Mouse (Mus musculus): ENCODE results near the gene Abl2.
"Not testable (repeated sequence)": the region's sequence is repeated elsewhere in the genome, so short reads cannot be mapped to it uniquely, and the experiment has no call there.

Abl2 gene

DNA sequence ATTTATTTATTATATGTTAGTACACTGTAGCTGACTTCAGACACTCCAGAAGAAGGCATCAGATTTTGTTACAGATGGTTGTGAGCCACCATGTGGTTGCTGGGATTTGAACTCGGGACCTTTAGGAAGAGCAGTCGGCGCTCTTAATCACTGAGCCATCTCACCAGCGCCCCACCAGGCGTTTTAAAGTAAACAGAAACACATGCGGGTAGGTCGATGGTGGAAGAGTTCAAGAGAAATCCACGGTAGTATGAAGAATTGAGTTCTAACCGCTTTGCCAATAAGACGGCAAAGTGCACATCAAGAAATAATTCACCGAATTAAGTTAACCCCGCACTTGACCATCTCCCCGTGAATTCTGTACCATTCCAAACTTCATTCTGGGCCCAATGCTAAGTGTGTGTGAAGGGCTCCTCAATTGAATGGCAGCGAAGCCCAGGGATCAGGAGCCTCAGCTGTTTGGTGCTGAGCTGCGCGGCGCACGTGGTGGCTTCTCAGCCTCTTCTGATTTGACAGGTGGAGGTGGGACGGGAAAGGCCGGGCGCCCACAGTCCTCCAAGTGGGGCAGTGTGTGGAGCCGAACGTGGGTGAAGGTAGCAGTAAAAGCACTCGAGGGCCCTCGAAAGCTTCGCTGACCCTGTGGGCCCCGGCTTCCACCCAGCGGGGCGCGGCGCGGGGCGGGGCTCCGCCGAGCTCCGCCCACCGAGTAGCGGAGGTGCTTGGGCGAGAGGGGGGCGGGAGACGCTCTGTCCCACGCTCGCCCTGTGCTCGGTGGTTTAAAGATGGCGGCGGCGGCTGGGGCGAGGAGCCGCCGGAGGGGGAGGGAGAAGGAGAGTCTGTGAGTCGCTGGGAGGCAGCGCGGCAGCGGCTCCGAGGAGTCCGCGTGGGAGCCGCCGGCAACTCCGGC, at the start of gene Abl2:
Gene Abl2, plus strand, starts transcription at position 763 of the 907 bp plus-strand sequence.
- DNase-seq (ENCODE audit: low spot score), result peak; percentile 78

DNA sequence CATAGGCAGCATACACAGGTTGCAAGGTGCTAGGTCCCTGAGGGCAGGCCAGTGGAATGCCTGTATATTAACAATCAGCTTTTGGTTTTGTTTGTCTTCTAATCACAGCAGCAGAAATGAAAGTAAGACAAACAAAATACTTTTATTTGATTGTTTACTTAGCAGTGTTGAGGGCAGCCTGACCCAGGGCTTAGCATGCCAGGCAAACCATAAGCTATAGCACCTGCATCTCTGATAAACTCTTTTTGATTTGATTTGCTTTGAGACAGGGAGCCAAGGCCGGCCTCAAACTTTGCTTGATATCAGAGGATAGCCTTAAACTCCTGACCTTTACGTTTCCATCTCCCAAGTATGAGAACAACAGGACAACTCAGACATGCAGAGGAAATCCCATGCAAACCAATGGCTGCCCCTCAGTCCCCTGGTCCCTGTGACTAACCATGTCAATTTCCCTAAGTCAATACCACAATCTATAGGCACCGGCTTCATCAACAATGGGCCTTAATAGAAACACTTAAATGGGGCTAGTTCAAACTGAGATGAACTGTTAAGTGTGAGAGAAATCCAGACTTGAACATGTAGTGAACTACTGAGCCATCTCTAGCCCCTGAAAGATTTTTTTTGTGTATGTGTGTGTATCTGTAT, 38.3 kb upstream of the Abl2 start:
- no peak for DNase-seq (ENCODE audit: low spot score)

DNA sequence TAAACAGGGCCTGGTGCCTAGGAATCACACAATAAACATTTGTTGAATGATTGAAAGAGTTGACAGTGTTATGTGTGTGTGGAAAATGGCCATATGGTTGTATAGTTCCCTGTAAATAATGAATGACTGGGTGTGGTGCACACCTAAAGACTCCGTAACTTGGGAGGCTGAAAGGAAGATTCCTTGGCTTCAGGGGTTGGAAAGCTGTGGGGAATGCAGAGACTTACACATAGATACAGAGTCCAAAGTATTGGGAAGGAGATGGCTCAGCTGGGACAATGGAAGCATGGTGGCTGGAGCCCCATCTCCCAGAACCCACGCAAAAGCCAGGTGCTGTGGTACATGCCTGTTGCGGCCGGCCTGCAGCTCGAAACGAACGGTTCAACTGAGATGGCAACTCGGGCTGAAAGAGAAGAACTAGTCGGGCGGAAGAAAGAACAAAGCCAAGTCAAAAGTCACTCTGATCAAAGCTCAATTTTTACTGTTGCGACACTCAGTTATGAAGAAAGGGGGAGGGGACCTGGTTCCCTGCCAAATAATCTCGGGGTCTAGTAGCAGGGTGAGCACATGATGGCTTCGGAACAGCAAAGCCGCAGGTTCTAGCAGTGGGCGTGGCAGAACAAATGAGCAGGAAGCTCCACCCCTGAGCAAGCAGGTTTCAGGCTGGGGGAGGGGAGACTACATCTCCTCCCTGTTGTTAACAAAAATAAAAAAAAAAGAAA, 36.6 kb upstream of the Abl2 start:
- peak; percentile 15 for DNase-seq (ENCODE audit: low spot score)

DNA sequence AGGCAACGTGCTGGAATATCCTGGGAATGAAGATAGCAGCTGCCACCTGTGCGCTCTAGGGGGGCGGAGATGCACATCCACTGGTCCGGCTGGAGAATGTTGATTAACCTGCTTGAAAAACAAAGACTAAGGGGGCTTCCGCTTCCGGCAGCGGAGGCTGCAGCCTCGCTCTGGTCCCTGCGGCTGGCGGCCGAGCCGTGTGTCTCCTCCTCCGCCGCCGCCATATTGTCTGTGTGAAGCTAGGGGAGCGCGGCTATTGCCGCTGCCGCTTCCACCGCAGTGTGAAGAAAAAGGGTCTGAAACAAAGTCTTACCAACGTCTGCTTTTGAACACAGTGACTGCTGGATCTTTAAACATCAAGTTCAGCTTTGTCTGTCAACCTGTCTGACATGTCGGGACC, 34.7 kb upstream of the Abl2 start, which contains the start of gene Gm10031:
Gene Gm10031, plus strand, starts transcription at position 171 of the 400 bp plus-strand sequence.
- DNase-seq (ENCODE audit: low spot score), result not testable (repeated sequence)

DNA sequence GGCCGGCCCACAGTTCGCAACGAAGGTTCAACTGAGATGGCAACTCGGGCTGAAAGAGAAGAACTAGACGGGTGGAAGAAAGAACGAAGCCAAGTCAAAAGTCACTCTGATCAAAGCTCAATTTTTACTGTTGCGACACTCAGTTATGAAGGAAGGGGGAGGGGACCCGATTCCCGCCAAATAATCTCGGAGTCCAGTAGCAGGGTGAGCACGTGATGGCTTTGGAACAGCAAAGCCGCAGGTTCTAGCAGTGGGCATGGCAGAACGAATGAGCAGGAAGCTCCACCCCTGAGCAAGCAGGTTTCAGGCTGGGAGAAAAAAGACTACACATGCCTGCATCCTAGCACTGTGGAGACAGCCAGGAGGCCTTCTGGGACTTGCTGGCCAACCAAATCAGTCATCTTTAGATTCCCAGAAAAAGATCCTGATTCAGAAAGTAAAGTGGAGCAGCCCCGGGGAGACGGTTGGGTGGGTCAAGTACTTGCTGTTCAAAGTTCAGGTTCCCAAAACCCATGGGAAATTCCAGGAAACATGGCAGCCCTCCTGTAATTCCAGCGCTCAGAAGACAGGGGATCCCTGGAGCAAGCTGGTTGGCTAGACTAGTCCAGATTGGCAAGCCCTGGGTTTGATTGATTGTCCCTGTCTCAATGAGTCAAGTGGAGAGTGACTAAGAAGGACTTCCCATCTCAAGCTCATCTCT, 26.0 kb upstream of the Abl2 start:
- DNase-seq (ENCODE audit: low spot score), result not testable (repeated sequence)

DNA sequence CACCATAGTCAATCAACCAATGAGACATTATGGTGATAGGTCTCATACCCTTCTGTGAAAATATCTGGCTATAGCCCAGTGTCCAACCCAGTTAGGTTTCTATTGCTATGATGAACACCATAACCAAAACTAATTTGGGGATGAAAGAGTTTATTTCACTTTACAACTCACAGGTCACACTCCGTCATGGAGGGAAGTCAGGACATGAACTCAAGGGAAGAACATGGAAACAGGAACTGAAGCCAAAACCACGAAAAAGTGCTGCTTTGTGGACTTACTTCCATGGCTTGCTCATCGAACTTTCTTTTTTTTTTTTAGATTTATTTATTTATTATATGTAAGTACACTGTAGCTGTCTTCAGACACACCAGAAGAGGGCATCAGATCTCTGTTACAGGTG, 25.1 kb upstream of the Abl2 start:
- no peak for DNase-seq (ENCODE audit: low spot score)

DNA sequence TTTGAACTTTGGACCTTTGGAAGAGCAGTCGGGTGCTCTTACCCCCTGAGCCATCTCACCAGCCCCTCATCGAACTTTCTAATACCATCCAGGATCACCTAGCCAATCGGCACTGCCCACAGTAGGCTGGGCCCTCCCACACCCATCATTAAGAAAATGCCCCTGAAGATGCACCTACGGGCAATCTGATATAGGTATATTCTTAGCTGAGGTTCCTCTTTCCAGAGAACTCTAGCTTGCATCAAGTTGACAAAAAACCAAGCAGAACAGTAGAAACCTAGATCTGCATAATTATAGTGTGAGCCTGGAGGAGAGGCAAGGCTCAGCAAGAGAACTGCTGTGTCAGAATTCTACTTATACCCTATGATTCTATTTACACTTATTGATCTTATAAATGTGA, 24.7 kb upstream of the Abl2 start:
- DNase-seq (ENCODE audit: low spot score), result no peak

DNA sequence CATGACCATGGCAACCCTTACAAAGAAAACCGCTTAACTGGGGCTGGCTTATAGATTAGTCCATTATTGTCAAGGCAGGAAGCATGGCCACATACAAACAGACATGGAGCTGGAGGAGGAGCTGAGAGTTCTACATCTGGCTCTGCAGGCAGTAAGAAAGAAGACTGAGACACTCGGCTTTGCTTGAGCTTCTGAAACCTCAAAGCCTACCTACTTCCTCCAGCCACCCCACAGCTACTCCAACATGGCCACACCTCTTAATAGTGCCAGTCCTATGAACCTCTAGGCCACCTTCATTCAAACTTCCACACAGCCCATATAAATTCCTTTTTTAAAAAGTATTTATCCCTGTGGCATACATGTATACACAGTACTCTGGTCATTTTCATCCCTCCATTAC, 21.6 kb upstream of the Abl2 start:
- DNase-seq (ENCODE audit: low spot score), result no peak

DNA sequence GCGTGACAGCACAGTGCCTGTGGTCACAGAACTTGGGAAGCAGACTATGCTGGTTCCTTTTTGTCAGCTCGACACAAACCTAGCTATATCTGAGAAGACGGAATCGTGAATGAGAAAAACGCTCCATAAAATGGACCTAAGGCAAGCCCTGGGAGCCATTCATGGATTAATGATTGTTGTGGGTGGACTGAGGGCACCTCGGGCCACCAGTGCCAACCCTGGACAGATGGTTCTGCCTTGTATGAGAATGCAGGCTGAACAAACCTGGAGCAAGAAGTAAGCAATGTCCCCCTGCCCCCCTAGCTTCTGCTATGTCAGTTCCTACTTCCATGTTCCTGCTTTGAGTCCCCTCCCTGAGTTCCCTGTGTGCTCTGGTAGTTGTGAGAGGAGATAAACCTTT, 20.9 kb upstream of the Abl2 start:
- no peak for DNase-seq (ENCODE audit: low spot score)

DNA sequence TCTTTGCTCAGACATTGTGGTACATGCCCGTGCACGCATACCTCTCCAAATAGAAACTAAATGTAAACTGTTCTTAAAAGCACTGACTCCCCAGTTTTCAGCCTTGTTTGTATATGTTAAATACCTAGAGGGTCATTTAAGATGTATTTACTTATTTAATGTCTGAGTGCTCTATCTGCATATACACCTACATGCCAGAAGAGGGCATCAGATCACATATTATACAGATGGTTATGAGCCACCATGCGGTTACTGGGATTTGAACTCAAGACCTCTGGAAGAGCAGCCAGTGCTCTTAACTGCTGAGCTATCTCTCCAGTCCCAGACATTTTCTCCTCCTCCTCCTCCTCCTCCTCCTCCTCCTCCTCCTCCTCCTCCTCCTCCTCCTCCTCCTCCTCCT, 20.2 kb upstream of the Abl2 start:
- DNase-seq (ENCODE audit: low spot score), result no peak

DNA sequence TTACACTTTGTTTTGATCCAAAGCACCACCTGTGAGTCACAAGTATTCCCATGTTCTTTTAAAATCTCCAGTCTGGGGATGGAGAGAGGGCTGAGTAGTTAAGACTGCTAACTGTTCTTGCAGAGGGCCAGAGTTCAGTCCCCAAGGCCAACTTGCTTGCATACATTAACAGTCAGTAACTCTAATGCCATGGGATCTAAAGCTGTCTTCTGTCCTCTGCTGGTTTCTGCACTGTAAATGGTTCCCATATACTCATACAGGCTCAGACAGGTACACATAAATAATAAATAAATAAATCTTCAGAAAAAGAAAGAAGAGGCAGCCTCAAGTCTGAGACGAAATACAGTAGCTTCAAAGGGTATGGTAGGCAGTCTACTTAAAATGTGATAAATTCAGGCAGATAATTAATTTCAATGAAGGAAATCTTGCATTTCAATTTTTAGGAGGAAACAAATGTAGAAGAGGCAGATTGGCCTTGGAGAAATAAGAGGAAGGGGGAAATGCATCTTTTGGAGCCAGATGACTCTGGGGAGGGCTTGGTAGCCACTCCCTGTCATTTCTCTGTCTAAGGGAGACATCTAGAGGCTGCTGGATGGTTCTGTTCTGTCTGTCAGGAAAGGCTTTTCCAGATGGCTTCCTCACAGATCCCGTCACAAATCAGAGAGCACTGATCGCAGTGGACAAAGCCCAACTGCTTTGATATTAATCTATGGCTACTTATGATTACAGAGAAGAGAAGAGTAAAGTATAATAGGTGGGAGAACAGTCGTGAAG, 18.6 kb upstream of the Abl2 start:
- DNase-seq (ENCODE audit: low spot score), result no peak

DNA sequence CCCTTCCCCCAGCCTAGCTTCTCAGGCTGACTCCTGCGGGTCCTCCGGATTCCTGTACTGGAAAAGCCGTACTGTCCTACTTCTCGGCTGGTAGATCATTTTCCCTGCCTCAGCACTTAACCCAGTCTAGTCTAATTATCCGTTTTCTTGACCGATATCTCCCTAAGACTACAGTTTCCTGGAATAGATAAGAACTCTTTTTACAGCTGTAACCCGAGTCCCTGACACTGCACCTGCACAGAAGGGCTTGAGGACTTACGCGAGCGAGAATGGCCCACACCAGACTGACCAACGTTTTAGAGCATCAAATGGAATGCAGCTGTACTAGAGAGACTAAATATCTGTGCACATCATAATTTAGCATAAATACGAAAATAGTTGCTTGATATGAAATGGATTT, 14.6 kb upstream of the Abl2 start:
- DNase-seq (ENCODE audit: low spot score), result no peak

DNA sequence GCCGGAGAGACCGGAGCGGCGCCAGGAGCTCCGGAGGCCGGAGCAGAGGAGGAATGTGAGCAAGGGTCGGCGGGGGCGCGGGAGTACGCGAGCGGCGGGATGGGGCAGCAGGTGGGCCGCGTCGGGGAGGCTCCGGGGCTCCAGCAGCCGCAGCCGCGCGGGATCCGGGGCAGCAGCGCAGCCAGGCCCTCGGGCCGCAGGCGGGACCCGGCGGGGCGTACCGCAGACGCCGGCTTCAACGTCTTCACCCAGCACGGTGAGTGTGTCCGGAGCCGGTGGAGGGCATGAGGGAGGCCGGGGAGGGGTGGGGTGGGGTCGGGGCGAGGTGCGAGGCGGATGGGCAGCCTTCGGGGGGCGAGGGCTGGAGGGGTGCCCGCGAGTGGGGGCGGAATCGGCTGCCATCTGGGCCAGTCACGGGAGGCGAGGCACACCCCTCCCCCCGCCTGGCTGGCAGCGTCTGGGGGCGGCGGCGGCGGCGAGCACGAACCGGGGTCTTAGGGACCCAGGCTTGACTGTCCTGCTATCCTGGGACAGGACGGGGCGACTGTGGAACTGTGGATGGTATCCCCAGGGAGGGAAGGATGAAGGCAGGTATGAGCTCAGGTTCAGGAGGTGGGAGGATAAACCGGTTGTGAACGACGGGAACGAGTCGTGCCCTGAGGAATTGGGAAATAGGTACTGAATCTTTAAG, 509 bp downstream of the Abl2 start:
- DNase-seq (ENCODE audit: low spot score), result peak; percentile 24

DNA sequence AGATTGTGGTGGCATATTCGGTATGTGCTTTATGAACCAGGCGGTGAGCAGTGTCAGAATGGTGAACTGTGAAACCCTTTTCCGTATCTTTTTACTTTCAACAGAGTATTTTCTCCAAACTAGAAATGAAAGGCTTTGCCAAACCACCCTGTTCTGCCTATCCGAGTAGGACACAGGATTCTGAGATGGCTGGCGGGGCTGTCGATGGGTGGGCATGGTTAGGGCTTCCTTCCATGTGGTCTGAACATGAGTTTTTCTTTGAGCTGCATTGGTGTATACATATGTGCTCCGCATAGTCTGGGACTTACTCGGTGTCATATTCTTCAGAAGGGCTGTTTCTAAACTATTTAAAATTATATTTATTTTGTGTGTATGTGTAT, 1.0 kb downstream of the Abl2 start:
- no peak for DNase-seq (ENCODE audit: low spot score)

DNA sequence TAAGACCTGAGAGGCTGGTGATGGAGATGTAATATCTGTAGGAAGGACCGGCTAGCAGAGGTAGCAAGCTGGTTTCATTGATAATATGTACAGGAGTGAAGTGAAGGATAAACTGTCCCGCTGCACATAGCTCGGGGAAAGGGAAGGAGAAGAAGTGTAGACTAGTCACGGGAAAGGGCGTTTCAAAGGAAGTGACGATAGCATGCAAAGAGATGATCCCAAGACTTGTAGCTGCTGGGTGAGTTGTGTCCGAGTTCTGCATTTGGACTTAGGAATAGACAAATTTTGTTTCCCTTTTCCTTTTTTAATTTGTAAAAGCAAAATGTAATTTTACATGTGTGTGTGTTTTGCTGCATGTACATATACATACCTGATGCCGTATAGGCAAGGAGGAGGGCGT, 1.9 kb downstream of the Abl2 start:
- DNase-seq (ENCODE audit: low spot score), result no peak

DNA sequence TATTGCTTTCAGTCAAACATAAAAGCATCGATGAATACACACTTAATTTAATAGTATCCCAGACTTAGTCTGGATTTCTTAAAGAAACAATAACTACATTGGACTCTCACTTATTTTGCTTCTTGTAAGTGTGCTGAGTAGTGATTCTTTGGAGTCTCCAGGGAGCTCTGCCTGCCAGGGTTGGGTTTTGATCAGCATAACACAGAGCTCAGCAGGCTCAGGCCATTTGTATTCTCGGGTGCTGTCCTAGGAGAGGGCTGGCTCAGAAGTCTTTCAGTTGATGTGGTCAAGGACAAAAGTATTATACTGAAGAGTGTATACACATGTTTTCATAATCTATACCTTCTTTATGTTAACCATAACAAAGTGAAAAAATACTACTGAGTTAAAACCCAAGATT, 6.7 kb downstream of the Abl2 start:
- DNase-seq (ENCODE audit: low spot score), result no peak

DNA sequence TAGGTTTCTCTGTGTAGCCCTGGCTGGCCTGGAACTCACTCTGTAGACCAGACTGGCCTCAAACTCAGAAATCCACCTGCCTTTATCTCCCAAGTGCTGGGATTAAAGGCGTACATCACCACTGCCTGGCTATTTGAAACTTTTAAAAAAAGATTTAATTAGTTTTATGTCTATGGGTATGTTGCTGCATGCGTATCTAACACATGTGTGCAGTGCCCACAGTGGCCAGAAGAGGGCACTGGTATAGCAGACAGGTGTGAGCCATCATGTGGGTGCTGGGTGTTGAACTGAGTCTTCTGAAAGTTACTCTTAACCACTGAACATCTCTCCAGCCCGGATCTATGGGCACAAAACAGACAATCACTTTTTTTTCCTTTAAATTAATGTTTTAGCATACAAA, 7.5 kb downstream of the Abl2 start:
- DNase-seq (ENCODE audit: low spot score), result no peak

DNA sequence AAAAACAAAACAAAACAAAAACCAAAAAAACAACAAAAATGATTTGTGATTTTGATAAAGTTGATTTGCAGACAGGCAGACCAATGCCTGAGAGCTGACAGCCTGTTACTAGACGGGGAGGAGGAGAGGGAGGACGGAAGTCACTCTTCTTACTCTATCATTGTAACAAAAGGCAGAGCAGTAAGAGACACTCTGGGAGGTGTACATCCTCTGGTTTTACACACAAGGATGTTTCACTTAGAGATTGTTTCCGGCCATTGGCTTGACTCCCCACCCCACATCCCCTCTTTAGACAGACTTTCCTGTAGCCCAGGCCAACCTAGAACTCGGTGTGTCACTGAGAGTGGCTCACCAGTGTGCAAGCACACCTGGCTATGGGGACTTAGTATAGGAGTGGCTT, 11.0 kb downstream of the Abl2 start:
- DNase-seq (ENCODE audit: low spot score), result no peak

DNA sequence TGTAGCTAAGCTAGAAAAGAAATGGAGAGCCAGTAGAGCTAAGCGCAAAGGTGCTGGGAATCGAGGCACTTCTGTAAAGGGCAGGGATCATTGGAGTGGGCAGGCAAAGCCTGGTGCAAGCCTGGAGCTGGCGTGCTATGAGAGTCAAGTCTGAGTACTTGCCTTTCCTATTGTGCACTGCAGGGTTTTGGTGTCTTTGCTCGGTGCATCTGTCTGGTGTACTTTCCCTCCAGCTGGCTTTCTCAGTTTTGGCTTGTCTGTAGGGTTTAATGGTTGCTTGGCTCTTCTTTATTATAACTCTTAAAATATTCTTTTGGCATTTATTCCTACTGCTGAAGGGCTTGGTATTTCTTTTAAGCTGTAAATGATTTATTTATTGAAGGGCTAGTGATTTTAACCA, 14.4 kb downstream of the Abl2 start:
- no peak for DNase-seq (ENCODE audit: low spot score)

DNA sequence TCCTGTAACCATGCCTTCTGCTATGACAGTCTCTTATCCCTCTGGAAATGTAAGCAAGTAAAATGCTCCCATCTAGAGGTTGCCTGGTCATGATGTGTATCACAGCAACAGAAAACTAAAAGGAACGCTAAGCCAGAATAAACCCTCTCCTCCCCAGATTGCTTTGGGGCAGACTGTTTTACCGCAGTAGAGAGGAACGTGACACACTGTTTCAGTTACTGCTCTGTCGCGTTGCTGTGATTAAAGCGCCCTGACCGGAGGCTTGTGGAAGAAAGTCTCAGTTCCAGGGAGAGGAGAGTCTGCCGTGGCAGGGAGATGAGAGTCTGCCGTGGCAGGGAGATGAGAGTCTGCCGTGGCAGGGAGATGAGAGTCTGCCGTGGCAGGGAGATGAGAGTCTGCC, 22.6 kb downstream of the Abl2 start:
- DNase-seq (ENCODE audit: low spot score), result no peak

DNA sequence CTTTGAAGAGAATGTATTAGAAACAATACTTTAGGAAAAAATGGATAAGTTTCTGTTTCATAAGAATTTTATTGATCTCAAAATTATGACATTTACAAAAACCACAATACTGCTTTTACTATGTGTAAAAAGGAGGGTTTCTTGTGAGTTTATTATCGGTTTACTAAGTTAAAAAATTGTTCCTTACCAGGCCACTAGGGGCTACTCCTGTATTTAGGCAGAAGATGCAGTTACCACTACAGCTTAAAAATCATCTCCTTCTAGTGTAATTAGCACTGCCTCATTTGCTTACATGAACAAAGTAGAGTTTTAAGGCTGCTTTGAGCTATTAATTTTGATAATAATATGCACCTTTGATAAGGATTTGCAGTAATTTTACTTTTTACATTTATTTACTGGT, 25.6 kb downstream of the Abl2 start:
- DNase-seq (ENCODE audit: low spot score), result no peak

Measured in ovary, postnatal 14 days (tissue).